Mouse (Mus musculus): Measurements from ENCODE around the gene Jade1.

The Jade1 gene

DNA sequence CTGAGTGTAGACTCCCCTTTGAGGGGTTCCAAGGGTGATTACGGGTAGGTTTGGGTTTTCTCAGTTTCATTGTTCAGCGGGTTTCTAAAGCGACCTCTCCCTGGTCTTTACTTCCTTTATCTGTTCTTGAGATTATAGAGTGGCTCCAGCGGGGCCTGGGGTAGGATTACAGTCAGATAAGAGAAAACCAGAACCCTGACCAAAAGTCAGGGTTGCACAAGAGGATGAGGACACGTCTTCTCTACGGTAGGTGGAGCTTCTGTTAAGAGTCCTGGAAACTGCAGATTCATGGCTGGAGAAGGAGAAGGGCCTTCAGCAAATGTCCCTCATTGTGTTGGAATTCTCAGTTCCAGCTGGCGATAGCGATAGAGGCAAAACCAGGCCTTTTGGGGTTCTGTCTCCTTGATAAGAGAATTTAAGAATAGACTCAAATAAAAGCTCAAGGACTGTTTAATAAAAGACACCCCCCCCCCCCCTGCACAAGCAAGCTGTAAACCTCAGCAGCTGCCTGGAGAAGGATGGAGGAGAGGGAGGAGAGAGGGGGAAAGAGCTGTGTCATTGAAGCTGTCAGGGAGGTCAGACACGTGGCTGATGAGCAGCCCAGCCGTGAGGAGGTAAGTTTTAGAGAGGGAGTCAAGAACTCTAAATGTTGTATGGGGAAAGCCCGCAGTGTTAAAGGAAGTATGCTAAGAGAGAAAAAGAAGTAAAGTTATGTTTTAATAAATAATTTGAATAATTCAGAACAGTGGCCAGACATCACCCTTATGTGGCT, 2.6 kb upstream of the Jade1 start:
- no peak for DNase-seq

DNA sequence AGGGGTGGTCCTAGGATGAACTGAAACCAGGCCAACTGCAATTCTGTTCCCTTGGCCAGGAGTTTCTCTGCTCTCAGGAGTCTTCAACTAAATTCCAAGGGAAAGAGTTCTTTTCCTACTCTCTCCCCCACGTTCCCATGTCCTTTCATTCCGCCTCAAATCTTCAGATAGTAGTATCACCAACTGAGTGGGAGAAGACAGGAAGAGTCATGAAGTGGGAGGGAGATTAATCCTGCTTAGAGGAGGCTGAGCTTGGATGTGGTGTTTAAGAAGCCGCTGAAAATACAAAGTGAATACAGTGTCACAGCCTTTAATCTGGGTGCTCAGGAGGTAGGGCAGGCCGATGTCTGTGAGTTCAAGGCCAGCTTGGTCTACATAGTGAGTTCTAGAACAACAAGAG, 1.9 kb upstream of the Jade1 start:
- DNase-seq = no peak

DNA sequence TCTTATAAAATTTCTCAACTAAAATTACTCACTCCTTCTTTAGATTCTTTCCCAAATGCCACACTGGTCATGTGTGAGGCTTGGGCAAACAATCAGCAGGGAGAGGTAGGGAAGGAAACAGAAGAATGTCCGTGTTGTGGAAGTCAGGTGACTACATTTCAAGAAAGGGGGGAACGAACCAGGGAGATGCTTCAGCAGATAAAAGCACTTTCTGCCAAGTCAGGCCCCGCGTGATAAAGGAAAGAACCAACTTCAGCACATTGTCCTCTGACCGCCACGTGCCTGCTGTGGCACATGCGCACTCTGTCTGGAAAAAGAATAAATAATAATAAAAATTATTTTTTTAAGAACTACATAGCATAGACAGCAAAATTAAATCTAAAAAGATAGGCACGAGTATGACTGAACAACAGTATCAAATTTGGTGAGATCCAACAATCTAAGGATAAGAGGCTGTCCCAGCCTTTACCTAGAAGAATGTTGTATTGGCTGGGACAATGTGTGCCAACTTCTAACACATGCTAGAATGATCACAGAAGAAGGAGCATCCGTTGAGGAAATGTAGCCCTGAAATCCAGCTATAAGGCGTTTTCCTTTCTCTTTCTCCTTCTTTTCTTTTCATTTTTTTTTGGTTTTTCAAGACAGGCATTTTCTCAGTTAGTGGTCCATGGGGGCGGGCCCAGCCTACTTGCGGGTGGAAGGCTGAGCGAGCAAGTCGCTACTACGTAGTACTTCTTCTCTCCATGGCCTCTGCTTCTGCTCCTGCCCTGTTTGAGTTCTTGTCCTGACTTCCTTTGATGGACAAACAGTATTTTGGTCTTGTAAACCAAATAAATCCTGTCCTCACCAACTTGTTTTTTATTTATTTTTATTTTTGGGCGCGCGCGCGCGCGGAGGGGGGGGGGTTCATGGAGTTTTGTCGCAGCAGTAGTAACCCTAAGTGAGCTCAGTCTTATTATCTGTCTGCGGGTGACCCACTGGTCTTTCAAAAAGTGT, 753 bp upstream of the Jade1 start:
- no peak for DNase-seq

GRCm38 (mm10) chr3:41556451-41557266, 1.1 kb downstream of the Jade1 start:
- DNase-seq = no peak

DNA sequence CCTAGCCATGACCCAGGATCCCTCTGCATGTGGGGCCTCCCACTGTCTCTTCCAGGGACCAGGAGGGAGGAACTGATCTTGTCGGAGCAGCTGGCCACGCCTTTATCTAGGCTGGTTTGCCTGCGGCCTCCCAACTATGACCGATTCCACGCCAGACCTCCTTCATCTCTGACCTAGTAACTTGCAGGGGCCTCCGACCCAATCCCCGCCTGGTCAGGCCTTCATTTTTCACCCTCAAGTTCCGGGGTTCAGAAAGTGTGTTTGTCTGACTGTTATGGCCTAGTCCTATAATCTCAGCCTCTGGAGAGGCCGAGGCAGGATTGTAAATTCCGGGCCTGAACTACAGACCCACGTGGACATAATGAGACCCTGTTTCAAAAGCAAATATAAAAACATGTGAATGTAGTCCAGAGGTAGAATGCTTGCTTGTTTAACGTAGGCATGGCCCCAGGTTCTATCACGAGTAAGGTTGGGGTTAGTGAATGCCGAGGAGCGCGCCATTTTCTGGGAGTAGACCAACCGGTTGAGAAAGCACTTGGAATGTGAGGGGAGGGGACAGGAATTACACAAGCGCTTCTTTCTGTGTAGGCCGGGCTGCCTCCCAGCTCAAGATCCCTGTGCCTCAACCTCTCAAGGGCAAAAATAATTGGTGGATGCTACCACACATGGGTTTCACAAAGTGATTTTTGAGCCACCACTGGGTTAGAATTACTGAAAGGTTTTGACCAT, 1.9 kb downstream of the Jade1 start:
- no peak for DNase-seq

- DNase-seq = no peak
These were observed 5.0 kb downstream of the Jade1 start for GRCm38 (mm10) chr3:41560489-41560888.

- DNase-seq = no peak
These were observed 6.3 kb downstream of the Jade1 start for GRCm38 (mm10) chr3:41561787-41562186.

DNA sequence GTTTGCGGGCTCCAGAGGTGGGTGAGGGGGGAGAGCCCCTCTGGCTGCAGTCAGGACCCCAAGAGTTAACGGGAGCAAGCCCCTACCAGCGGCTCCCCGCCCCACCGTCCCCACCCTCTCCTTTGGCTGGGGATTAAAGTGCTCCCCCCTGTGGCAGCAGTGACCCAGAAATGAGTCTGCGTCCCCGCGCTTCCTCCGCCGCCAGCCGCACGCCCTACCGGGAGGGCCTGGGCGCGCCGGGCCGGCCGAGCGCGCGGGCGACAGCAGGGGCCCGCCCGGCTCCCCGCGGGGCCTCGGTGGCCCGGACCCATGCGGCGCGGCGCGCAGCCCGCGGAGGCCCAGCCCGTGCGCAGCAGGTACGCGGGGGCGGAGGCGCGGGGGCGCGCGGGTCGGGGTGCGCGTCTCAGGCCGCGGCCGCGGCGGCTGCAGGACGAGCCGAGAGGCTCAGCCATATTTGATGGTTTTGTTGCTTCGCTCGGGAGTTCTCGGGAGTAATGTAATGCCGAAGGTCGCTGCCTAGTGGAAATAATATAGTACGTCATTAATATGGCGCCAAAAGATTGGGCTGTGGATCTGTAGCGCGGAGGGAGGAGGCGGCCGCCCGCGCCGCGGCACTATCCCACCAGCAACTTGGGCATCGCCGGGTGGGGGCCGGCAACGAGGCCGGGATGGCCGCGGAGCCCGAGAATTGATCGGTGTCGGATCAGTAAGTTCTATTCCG, 7.8 kb downstream of the Jade1 start:
- DNase-seq = peak; percentile 90

DNA sequence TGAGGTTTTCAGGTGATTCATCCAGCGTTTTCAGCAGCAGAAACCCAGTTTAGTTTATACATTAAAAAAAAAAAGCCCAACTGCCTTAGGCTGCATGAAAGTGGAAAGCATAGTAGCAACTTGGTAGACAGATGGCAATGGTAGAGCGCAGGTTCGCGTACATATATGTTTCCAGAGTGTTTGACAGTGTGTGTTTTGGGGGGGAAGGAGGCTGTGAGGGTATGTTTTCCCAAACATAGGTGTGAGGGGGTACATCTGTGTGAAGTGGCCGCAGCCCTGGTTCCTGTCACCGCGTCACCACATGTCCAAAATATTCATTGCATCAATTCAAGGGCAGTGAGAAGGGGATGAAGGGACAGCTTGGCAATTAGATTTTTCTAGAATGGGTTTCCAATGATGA, 8.5 kb downstream of the Jade1 start:
- DNase-seq = peak; percentile 13

- DNase-seq = peak; percentile 70
These were observed 9.1 kb downstream of the Jade1 start for GRCm38 (mm10) chr3:41564471-41565213.

- peak; percentile 88 for DNase-seq
These were observed 9.9 kb downstream of the Jade1 start for GRCm38 (mm10) chr3:41565410-41565823.

DNA sequence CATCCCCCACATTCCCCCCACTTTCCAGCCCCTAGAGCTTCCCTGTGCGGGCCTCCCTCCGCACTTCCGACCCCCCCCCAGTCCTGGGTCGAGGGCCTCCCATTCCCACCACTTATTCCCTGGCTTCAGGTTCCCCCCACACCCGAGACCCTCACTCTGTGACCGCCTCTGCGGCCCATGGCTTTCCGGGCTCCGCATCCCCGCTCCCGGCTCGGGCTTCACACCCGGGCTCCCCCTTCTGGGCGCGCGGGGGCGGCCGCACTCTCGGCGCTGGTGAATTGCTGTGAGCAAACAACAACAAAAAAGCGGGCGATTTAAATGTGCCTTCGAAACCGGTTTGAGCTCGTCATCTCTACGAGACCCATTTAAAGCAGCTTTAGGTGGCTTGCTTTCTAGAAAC, 10.4 kb downstream of the Jade1 start:
- DNase-seq = peak; percentile 91

DNA sequence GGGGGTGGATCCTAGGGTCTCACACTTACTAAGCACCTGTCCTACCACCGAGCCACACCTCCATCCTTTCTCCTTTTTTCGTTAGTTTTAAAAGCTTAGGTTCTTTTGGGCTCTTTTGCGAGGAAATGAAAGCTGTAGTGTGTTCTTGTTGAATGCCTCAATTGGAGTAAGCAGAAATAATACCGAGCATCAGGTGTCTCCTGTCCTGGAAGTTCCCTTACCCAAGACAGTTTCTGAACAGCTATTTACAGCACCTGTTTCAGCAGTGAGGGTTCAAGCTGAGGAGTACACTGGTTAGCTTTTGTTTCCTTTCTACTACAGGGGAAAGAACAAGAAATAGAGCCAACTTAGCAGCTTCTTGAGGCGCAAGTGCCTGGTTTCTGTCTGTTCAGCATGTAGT, 14.4 kb downstream of the Jade1 start:
- no peak for DNase-seq

DNA sequence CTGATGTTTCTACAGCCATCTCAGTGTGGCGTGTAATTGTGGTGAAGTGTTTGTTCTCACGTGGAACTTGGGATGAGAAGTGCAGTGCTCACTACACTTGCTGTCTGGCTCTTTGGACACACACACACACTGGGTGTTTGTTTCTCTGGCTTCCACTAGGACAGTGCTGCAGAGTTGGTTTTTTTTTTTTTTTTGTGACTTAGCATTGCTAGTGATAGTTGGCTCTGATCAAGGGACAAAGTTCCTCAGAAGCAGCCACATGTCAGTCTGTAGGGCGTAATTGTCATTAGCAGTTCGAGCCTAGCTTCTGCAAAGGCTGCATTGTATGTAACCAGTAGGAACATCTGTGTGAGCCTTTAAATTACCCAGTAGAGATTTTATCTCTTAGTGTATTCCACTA, 16.6 kb downstream of the Jade1 start:
- DNase-seq = no peak

GRCm38 (mm10) chr3:41572968-41573367, 17.4 kb downstream of the Jade1 start:
- no peak for DNase-seq

- DNase-seq = no peak
These were observed 18.7 kb downstream of the Jade1 start for GRCm38 (mm10) chr3:41574208-41574607.

- DNase-seq = no peak
These were observed 19.3 kb downstream of the Jade1 start for GRCm38 (mm10) chr3:41574720-41575435.

- DNase-seq = no peak
These were observed 20.4 kb downstream of the Jade1 start for GRCm38 (mm10) chr3:41575971-41576370.

DNA sequence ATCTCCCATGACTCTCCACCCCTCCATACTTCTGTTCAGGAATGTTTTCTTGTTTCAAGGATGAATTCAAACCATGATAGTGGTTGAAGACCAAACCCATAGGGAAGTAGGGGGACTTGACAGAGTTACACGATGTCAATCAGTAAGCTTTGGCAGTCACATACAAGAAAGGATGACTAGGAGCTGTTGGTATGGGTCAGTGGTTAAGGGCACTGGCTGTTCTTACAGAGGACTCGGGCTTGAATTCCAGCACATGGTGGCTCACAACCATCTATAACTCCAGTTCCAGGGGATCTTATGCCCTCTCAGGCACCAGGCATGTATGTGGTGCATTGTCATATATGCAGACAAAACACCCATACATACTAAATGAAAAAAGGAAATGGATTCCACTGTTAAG, 21.7 kb downstream of the Jade1 start:
- DNase-seq = no peak

DNA sequence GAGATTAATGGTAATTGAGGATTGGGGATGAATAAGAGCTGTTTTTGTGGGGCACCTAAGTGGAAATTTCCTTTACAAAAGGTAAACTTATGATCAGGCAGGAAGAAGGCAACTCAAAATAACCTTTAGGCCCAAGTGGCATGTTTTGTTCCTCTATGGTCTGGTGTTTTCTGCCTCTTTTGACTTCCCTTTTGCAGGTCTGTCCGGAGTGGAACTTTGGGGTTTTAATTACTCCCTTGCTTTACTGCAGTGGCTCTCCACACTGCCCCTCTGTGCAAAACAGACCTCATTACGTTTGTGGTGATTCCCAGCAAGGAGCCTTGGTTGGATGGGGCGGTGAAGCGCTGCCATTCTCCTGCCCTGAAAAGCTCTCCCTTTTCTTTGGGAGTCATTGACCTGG, 24.3 kb downstream of the Jade1 start:
- DNase-seq = no peak

Data from lung, postnatal 10 days (tissue).